Mouse (Mus musculus) adipocyte (in vitro differentiated cells): ENCODE measurements around the gene Lrtm2.
"Not testable (repeated sequence)": the region's sequence is repeated elsewhere in the genome, so short reads cannot be mapped to it uniquely, and the experiment has no call there.

Experiments used
- DNase-seq: peaks from one replicate; pipeline ENCODE4 v3.0.0-alpha.2; 2016; ENCODE audit warnings: low spot score

The Lrtm2 gene

DNA sequence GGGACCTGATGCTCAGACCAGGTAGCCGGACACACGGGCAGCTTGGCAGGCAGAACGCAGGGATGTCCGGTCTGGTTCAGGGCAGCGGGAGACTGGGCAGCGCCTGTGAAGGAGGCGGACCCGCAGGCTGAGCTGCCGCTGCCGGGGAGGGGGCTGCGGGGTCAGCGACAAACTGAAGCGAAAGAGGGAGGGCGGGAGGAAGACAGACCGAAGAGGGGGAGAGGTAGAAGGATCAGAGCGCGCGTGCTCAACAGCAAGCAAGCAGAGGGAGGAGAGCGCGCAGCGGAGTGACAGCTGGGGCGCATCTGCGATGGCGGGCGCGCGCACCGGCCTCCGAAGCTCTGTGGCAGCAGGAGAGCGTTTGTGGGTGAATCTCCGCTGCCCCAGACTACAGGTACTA lies at the start of gene Lrtm2:
TSS of gene Lrtm2 (minus strand) at position 261 of the 400 bp plus-strand sequence.
- DNase-seq: no peak

DNA sequence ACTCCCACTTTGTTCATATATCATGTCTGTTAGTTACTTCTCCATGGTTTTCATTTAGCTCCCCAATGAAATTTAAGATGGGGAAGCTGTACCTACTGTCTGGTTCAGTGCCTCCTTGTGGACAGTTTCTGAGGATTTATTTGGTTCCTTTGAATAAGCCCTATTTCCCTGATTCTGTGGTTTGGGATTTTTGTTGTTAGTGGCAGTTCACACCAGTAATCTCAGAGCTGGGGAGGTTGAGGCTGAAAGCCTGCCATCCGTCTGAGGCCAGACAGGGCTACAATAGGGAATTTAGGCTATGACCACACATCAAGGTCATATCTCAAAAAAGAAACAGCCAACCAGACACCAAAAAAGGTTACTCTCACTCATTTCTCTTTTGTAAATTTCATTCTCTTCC lies 48.1 kb upstream of the Lrtm2 start:
- no peak for DNase-seq

DNA sequence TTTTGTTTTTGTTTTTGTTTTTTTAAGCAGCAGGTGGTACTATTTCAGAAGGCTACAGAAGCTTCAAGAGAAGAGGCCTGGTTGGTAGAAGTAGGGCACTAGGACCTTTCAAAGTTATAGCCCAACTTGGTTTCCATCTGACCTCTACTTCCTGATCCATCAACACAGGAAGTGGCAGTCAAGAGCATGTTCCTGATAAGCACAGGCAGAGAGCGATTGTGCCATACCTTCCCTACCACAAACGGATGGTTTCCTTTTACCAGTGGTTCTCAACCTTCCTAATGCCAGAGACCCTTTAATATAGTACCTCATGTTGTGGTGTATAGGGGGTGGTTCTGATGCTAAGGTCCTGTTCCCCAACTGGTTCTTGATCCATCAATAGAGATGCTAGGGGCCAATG lies 47.0 kb upstream of the Lrtm2 start:
- DNase-seq: no peak

DNA sequence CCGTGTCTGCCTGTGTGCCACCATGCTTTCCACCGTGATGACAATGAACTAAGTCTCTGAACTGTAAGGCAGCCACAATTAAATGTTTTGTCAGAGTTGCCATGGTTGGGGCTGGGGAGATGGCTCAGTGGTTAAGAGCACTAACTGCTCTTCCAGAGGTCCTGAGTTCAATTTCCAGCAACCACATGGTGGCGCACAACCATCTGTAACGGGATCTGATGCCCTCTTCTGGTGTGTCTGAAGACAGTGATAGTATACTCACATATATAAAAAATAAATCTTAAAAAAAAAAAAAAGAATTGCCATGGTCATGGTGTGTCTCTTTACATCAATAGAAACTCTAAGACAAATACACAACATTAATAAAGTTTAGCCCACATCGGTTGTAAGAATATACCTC lies 44.5 kb upstream of the Lrtm2 start:
- DNase-seq: no peak

GRCm38 (mm10) chr6:119373000-119373705 lies 42.6 kb upstream of the Lrtm2 start:
- no peak for DNase-seq

DNA sequence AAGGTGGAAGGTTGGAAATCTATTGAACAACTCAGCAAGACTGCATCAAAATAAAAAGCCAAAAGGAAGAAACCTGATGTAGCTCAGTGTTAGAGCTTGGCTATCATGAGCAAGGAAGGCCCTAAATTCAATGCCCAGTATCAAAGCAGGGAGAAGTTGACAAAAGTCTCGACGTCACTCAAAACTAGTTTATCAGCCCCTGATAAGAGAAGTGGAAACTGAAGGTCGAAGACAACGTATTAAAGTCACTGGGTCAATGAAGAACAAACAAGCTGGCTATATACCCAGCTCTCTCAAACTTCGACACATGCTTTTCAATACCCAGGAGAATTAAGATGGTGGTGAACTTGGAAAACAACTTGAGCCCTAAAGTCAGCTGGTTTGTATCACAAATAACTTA lies 41.7 kb upstream of the Lrtm2 start:
- DNase-seq: no peak

DNA sequence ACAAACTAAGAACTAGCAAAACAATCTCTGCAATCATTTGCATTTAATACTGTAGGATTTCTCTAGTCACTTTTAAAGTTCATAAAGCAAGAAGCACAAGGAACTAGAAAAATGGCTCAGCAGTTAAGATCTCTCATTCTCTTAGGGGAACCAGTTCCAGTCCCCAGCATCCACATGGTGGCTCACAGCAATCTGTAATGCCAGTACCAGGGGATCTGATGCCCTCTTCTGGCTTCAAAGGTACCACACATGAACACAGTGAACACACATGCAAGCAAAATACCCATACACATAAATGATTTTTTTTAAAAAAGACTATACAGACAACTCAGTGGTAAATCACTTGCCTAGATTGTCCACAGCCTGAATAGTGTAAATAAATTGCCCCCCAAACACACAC lies 41.1 kb upstream of the Lrtm2 start:
- DNase-seq: no peak

- DNase-seq: peak; percentile 55
Observed at GRCm38 (mm10) chr6:119367382-119367781, 36.8 kb upstream of the Lrtm2 start.

- DNase-seq: not testable (repeated sequence)
Observed at GRCm38 (mm10) chr6:119366800-119367199, 36.2 kb upstream of the Lrtm2 start.

DNA sequence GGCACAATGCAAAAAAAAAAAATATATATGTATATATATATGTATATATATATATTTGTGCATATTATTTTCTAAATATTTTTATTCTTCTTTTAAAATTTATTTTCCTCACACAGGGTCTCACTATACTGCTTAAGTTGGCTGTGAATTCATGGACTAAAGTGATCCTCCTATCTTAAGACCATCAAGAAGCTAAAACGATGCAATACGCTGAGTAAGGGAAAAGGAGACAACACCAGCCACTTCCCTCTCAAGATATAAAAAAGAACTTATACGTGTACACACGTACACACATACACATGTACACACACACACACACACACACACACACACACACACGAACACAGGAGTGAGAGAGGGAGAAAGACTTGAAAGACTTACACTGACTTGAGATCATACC lies 33.0 kb upstream of the Lrtm2 start:
- no peak for DNase-seq

GRCm38 (mm10) chr6:119360925-119361702 lies 30.5 kb upstream of the Lrtm2 start:
- no peak for DNase-seq

- DNase-seq: not testable (repeated sequence)
Observed at GRCm38 (mm10) chr6:119360250-119360649, 29.7 kb upstream of the Lrtm2 start.

DNA sequence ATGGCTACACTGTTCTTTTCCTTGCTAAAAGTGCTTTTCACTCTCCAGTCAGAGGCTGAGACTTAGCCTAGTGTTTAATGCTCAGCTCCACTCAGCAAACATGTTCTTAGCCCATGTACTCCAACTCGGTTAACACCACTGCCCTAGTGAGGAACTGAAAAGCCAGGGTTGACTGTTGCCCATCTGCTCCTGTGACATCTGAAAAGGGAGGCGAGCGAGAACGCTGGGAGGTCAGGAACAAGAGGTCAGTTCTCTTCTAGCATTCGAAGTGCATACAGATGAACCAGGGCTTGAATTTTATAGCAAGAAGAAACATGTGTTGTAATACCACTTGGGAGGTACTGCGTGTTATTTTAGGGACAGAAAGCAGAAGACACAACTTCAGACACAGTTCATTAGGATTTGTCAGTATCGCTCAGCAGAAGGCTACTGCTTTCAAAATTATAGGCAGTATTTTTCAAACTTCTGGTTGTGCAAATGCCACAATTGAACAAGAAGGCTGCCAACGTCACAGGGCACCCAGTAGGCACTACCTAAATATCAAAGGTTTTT lies 27.5 kb upstream of the Lrtm2 start:
- DNase-seq: no peak

DNA sequence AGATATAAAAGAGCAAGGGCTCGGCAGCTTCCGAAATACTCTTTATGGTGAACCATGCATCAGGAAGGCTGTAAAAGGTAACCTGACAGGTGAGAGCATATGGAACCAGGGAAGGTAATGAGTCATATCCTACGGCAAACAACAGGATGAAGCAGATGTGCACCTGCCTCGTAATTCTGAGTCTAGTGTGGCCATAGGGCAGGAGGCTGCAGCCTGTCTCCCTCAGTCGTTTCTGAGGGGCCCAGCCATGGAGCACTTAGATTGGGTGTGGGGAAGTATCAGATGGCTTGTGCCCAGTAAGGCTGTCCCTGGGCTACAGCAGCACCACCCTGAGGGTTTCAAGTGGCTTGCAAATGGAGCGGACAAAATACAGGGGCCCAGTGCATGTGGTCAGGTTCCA lies 21.9 kb upstream of the Lrtm2 start:
- DNase-seq: no peak

- DNase-seq: no peak
Observed at GRCm38 (mm10) chr6:119351656-119352055, 21.1 kb upstream of the Lrtm2 start.

GRCm38 (mm10) chr6:119350703-119351198 lies 20.2 kb upstream of the Lrtm2 start:
- DNase-seq: no peak

GRCm38 (mm10) chr6:119348234-119348633 lies 17.7 kb upstream of the Lrtm2 start:
- DNase-seq: peak; percentile 83

DNA sequence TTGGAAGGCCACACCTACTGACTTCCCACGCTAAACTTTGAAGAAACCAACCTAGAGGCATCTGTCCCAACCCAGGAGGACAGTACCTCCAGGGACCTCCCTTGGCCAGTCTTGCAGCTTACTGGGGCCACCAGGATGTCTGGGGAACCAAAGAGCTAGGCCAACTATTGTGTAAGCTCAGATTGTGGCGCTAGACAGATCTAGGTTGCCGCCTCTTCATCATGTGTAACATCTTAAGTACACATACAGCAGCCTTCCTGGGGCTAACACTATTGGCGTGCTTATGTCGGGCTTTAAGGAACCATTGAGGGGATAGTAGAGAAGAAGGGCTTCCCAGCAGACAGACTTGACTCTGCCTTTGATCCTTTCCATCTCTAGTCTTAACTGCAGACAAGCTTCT lies 17.2 kb upstream of the Lrtm2 start:
- DNase-seq: no peak

- no peak for DNase-seq
Observed at GRCm38 (mm10) chr6:119346257-119346656, 15.7 kb upstream of the Lrtm2 start.

GRCm38 (mm10) chr6:119341409-119341808 lies 10.8 kb upstream of the Lrtm2 start:
- peak; percentile 65 for DNase-seq

GRCm38 (mm10) chr6:119338121-119338912 lies 7.8 kb upstream of the Lrtm2 start:
- no peak for DNase-seq

GRCm38 (mm10) chr6:119337287-119337686 lies 6.7 kb upstream of the Lrtm2 start:
- DNase-seq: no peak
